Mouse (Mus musculus): Measurements from ENCODE around the gene Bcl2l13. TPM values are rescaled to one million over a fixed set of nuclear protein-coding genes. Genes with fewer than 3 reads are reported as not detected.

Gene Bcl2l13
- total and polyA plus RNA-seq, 3 experiments = 43.7 to 49.9 TPM; not detected in 1

DNA sequence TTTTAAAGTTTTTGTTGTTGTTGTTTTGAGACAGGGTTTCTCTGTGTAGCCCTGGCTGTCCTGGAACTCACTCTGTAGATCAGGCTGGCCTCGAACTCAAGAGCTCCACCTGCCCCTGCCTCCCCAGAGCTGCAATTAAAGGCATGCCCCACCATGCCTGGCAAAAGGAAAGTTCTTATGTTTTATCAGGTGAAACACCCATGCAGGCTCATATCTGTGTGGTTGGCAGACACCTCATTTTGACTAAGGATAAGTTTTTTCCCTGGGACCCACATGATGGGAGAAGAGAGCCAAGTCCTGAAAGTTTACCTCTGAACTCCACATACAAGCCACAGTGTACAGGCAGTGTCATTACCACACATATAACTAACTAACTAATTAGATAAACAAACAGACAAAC lies 6.0 kb upstream of the Bcl2l13 start (continued):
- TF ChIP-seq USF2 (IDR thresholded peaks at IDR 0.05; ENCODE audit: borderline replicate concordance in 1 of 2, insufficient read depth in 1 of 2, low read depth in 1 of 2, low read length in 2 of 2) = no peak
- TF ChIP-seq CTCF (IDR thresholded peaks at IDR 0.05 in 2 of 3, conservative IDR thresholded peaks at IDR 0.05 in 1 of 3; ENCODE audit: control insufficient read depth in 1 of 3, insufficient read depth in 1 of 3, low read depth in 2 of 3, low read length in 3 of 3, poor library complexity in 1 of 3, severe bottlenecking in 1 of 3) = peak in 1 of 3 experiments; percentile 26; a peak in 1 of 6 replicates
- TF ChIP-seq RAD21 (IDR thresholded peaks at IDR 0.05; ENCODE audit: low read depth, low read length) = no peak
- TF ChIP-seq MAX (IDR thresholded peaks at IDR 0.05; ENCODE audit: low read length) = peak; percentile 57
- TF ChIP-seq CHD1 (IDR thresholded peaks at IDR 0.05; ENCODE audit: low read depth, low read length) = no peak
- no peak for TF ChIP-seq POLR2A (IDR thresholded peaks at IDR 0.05; ENCODE audit: control insufficient read depth in 1 of 2, insufficient read depth in 1 of 2, low read depth in 1 of 2, low read length in 2 of 2, poor library complexity in 1 of 2)
- TF ChIP-seq ZC3H11A (IDR thresholded peaks at IDR 0.05; ENCODE audit: low read depth, low read length) = no peak
- TF ChIP-seq POLR2AphosphoS2 (IDR thresholded peaks at IDR 0.05; ENCODE audit: low read length) = no peak
- peak; percentile 74; the same call in 1 of the 2 replicates for TF ChIP-seq RCOR1 (IDR thresholded peaks at IDR 0.05; ENCODE audit: low read depth, low read length)
- TF ChIP-seq TBP (IDR thresholded peaks at IDR 0.05; ENCODE audit: low read depth, low read length) = peak; percentile 59; the same call in 1 of the 2 replicates
- TF ChIP-seq EP300 (IDR thresholded peaks at IDR 0.05; ENCODE audit: low read depth in 1 of 2, low read length in 2 of 2) = peak; percentile 89 to 95
- TF ChIP-seq JUND (IDR thresholded peaks at IDR 0.05; ENCODE audit: low read depth, low read length) = no peak
- no peak for TF ChIP-seq HCFC1 (IDR thresholded peaks at IDR 0.05; ENCODE audit: low read depth, low read length)
- TF ChIP-seq ZMIZ1 (IDR thresholded peaks at IDR 0.05; ENCODE audit: low read depth, low read length) = no peak
- no peak for TF ChIP-seq GABPA (IDR thresholded peaks at IDR 0.05; ENCODE audit: low read depth, low read length)
- no peak for TF ChIP-seq E2F4 (IDR thresholded peaks at IDR 0.05; ENCODE audit: borderline replicate concordance, low read depth, low read length)
- peak; percentile 48; the same call in 1 of the 2 replicates for TF ChIP-seq BHLHE40 (IDR thresholded peaks at IDR 0.05; ENCODE audit: borderline replicate concordance, low read depth, low read length)
- no peak for TF ChIP-seq NELFE (IDR thresholded peaks at IDR 0.05; ENCODE audit: low read depth, low read length)
- TF ChIP-seq MEF2A (IDR thresholded peaks at IDR 0.05; ENCODE audit: extremely low read depth, insufficient replicate concordance, low read depth, low read length, poor library complexity, severe bottlenecking) = no peak

DNA sequence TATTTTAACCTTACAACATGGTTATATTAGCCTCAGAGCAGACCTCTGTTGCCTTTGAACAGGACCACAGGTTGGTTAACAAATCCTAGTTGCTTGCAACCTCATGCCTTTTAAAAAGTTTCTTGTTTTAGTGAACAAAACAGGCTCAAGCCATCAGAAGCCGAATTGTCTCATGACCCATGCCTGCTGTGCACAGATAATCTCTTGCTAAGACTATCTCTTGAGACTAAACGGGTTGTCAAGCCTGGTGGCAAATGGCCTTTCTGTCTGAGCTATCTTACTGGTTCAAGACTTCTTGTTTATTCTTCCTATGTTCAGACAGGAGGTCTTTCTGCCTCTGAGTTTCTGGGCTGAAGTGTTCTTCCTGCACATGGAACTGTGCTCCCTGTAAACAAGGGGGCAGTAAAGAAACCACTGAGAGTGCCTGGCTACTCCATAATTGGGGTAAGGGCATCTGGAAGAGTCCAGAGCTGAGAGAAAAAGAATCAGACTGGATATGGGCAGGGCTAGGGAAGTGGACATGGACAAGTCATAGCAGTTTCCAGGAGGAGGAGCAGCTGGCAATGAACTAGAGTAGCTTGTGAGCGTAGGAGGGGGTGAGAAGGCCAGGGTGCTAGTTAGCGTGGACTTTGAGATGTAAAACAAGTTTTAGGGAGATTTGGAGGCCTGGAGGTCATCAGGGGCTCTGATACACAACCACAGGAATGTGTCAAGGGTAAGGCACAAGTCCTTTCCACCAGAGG lies 5.0 kb upstream of the Bcl2l13 start:
- H3K9ac ChIP-seq (ENCODE audit: control insufficient read depth, low read depth, low read length, poor library complexity, severe bottlenecking) = peak overlapping the region; percentile 60
- H3K4me1 ChIP-seq (ENCODE audit: control insufficient read depth in 1 of 2, insufficient read depth in 2 of 2, low read length in 2 of 2) = peaks cover 28 to 34% of the 10 kb centered on the region in 2 experiments
- peak overlapping the region; percentile 3 to 11; a peak in 3 of 4 replicates for H3K4me3 ChIP-seq (ENCODE audit: control insufficient read depth in 1 of 2, insufficient read depth in 1 of 2, low read depth in 2 of 2, low read length in 2 of 2)
- TF ChIP-seq SMC3 (IDR thresholded peaks at IDR 0.05; ENCODE audit: low read depth, low read length) (no peak), CHD2 (IDR thresholded peaks at IDR 0.05; ENCODE audit: low read length) (no peak), MAFK (IDR thresholded peaks at IDR 0.05; ENCODE audit: borderline replicate concordance, low read depth, low read length) (no peak), TCF12 (IDR thresholded peaks at IDR 0.05; ENCODE audit: low read depth, low read length) (peak; percentile 97), KAT2A (conservative IDR thresholded peaks at IDR 0.05; ENCODE audit: low read depth, low read length) (no peak), ELF1 (IDR thresholded peaks at IDR 0.05; ENCODE audit: low read depth, low read length) (0 out of 2 replicates have a peak, but pooled peaks have one; percentile 27), MYB (IDR thresholded peaks at IDR 0.05; ENCODE audit: low read depth, low read length) (no peak), CHD1 (IDR thresholded peaks at IDR 0.05; ENCODE audit: low read depth, low read length) (no peak; the same call in 1 of the 2 replicates), POLR2AphosphoS5 (IDR thresholded peaks at IDR 0.05; ENCODE audit: borderline replicate concordance, low read depth, low read length) (no peak), MEF2A (IDR thresholded peaks at IDR 0.05; ENCODE audit: extremely low read depth, insufficient replicate concordance, low read depth, low read length, poor library complexity, severe bottlenecking) (no peak), GATA1 (IDR thresholded peaks at IDR 0.05; ENCODE audit: low read depth, low read length) (peak; percentile 97), MXI1 (IDR thresholded peaks at IDR 0.05; ENCODE audit: low read depth, low read length) (peak; percentile 72; the same call in 1 of the 2 replicates), ZNF384 (IDR thresholded peaks at IDR 0.05; ENCODE audit: low read depth, low read length) (0 out of 2 replicates have a peak, but pooled peaks have one; percentile 8), MYC (IDR thresholded peaks at IDR 0.05; ENCODE audit: low read depth, low read length) (peak; percentile 78; the same call in 1 of the 2 replicates), TBP (IDR thresholded peaks at IDR 0.05; ENCODE audit: low read depth, low read length) (peak; percentile 88), USF2 (IDR thresholded peaks at IDR 0.05; ENCODE audit: borderline replicate concordance in 1 of 2, insufficient read depth in 1 of 2, low read depth in 1 of 2, low read length in 2 of 2) (no peak), UBTF (IDR thresholded peaks at IDR 0.05; ENCODE audit: borderline replicate concordance, insufficient read depth, low read depth, low read length) (no peak), BHLHE40 (IDR thresholded peaks at IDR 0.05; ENCODE audit: borderline replicate concordance, low read depth, low read length) (peak; percentile 32; the same call in 1 of the 2 replicates), GABPA (IDR thresholded peaks at IDR 0.05; ENCODE audit: low read depth, low read length) (no peak), MAX (IDR thresholded peaks at IDR 0.05; ENCODE audit: low read length) (peak; percentile 78)

More for the DNA sequence above, 5.0 kb upstream of the Bcl2l13 start:
- peaks cover 0 to 37% of the 10 kb centered on the region in 2 experiments; a peak in 2 of 4 replicates for H3K36me3 ChIP-seq (ENCODE audit: control insufficient read depth in 1 of 2, insufficient read depth in 2 of 2, low read length in 2 of 2)
- peak; percentile 91 for DNase-seq (ENCODE audit: low read depth, low spot score)
- no peaks in the 10 kb centered on the region for H3K27me3 ChIP-seq (ENCODE audit: control insufficient read depth in 1 of 2, insufficient read depth in 2 of 2, low read length in 2 of 2)
- H3K79me2 ChIP-seq (ENCODE audit: control insufficient read depth, insufficient read depth, low read length, poor library complexity) = peaks cover 2% of the 10 kb centered on the region
- no peaks in the 10 kb centered on the region for H3K9me3 ChIP-seq (replicated peaks; ENCODE audit: insufficient read depth, low read length)
- peak overlapping the region; percentile 99 for H3K27ac ChIP-seq (ENCODE audit: control insufficient read depth, low read depth, low read length)

Data from MEL (cell line).